Mouse (Mus musculus) forebrain, embryonic 16.5 days (tissue): ENCODE results near the gene Ttc6. TPM values are rescaled to one million over a fixed set of nuclear protein-coding genes. Genes with fewer than 3 reads are reported as not detected.
A peak's percentile ranks its signal among the peaks of the same experiment; 100 is the strongest.

Source experiments
- ATAC-seq: fragments of 200-750 bp; cut with Nextera tagmentation; 2 replicates; pipeline ENCODE4 v1.8.0; 2017; ENCODE audit warnings: mild to moderate bottlenecking, moderate library complexity
- H3K27ac ChIP-seq: fragments of 300-500 bp; sonication (generic); 2 replicates; pipeline ENCODE4 v1.5.1; 2014; ENCODE audit warnings: low read length, control low read depth
- H3K27me3 ChIP-seq: fragments of 300-500 bp; sonication (generic); replicated peaks from 2 replicates; pipeline ENCODE4 v1.6.1; 2014; ENCODE audit warnings: low read length; ENCODE audit not compliant: control insufficient read depth, insufficient read depth
- H3K36me3 ChIP-seq: fragments of 300-500 bp; sonication (generic); 2 replicates; pipeline ENCODE4 v1.6.1; 2014; ENCODE audit not compliant: control insufficient read depth, insufficient read depth
- H3K4me1 ChIP-seq: fragments of 300-500 bp; sonication (generic); replicated peaks from 2 replicates; pipeline ENCODE4 v1.6.1; 2014; ENCODE audit warnings: low read length; ENCODE audit not compliant: control insufficient read depth, insufficient read depth
- H3K4me2 ChIP-seq: fragments of 300-500 bp; sonication (generic); 2 replicates; pipeline ENCODE4 v1.6.1; 2014; ENCODE audit warnings: mild to moderate bottlenecking, low read length, control low read depth
- H3K4me3 ChIP-seq: fragments of 300-500 bp; sonication (generic); replicated peaks from 2 replicates; pipeline ENCODE4 v1.5.1; 2014; ENCODE audit warnings: mild to moderate bottlenecking, low read length, control low read depth
- H3K9ac ChIP-seq: fragments of 300-500 bp; sonication (generic); replicated peaks from 2 replicates; pipeline ENCODE4 v1.6.1; 2014; ENCODE audit warnings: low read depth, low read length, control low read depth
- H3K9me3 ChIP-seq: fragments of 300-500 bp; sonication (generic); 2 replicates; pipeline ENCODE4 v1.6.1; 2016; ENCODE audit warnings: low read length; ENCODE audit not compliant: control insufficient read depth
- WGBS: fragments of 180-500 bp; shearing (Covaris S2); extraction: QIAGEN DNeasy Blood & Tissue Kit; methylation state at CpG from one replicate; pipeline ENCODE4 v1.1.7; 2014; 5-methylcytosine and 5-hydroxymethylcytosine counted together
- polyA plus RNA-seq: library from polyadenylated mRNA; unstranded; fragments of >200 nt; fragmentation: Nextera tagmentation; extraction: Ambion mirVana; gene quantifications from 2 replicates; pipeline ENCODE4 v1.2.1, GENCODE M21; 2015

The Ttc6 gene
- polyA plus RNA-seq, 1 experiment from 2014 or later: 0.18 TPM

- Histone ChIP-seq H3K9ac (no peak overlapping the region), H3K27ac (no peak overlapping the region), H3K9me3 (no peaks in the 10 kb centered on the region), H3K36me3 (no peaks in the 10 kb centered on the region), H3K4me2 (peak overlapping the region; percentile 71), H3K4me3 (peak overlapping the region; percentile 45), H3K27me3 (peaks cover 78% of the 10 kb centered on the region), H3K4me1 (peaks cover 14% of the 10 kb centered on the region)
- ATAC-seq: no peak; the same call in 1 of the 2 replicates
- under 1% methylated on average over 31 of the region's 31 CpGs for WGBS
Observed at GRCm38 (mm10) chr12:57544641-57545370, 19.1 kb upstream of the Ttc6 start.

- no peaks in the 10 kb centered on the region for H3K9me3 ChIP-seq
- H3K9ac ChIP-seq: peak overlapping the region; percentile 41
- H3K36me3 ChIP-seq: no peaks in the 10 kb centered on the region
- H3K27me3 ChIP-seq: peaks cover 84% of the 10 kb centered on the region
- peaks cover 14% of the 10 kb centered on the region for H3K4me1 ChIP-seq
- peak; percentile 43 for ATAC-seq
- under 1% methylated on average over 85 of the region's 106 CpGs for WGBS
- peak overlapping the region; percentile 45 for H3K4me3 ChIP-seq
- no peak overlapping the region for H3K27ac ChIP-seq
- H3K4me2 ChIP-seq: peak overlapping the region; percentile 71
Observed at GRCm38 (mm10) chr12:57545371-57546241, 18.3 kb upstream of the Ttc6 start.

GRCm38 (mm10) chr12:57546415-57547201, 17.3 kb upstream of the Ttc6 start, which contains the start of gene Foxa1:
Gene Foxa1 (minus strand): TSS chr12:57546916.
- WGBS: under 1% methylated on average over 32 of the region's 32 CpGs
- no peak within 1 kb of the TSS for H3K27ac ChIP-seq
- ATAC-seq: no peak

GRCm38 (mm10) chr12:57547890-57548289, 16.0 kb upstream of the Ttc6 start:
- WGBS: 0% methylated on average over 9 of the region's 9 CpGs

More at GRCm38 (mm10) chr12:57546415-57547201, 17.3 kb upstream of the Ttc6 start, which contains the start of gene Foxa1:
- Histone ChIP-seq H3K4me3 (peak within 1 kb of the TSS; percentile 45), H3K27me3 (peaks cover 84% of the 10 kb centered on the region), H3K9me3 (no peaks in the 10 kb centered on the region), H3K36me3 (no peaks in the 10 kb centered on the region), H3K4me1 (peaks cover 14% of the 10 kb centered on the region), H3K4me2 (peak within 1 kb of the TSS; percentile 71), H3K9ac (peak within 1 kb of the TSS; percentile 41)

GRCm38 (mm10) chr12:57548352-57548980, 15.4 kb upstream of the Ttc6 start:
- Histone ChIP-seq H3K9ac (no peak overlapping the region), H3K9me3 (no peaks in the 10 kb centered on the region), H3K27ac (no peak overlapping the region), H3K4me1 (peaks cover 14% of the 10 kb centered on the region), H3K36me3 (no peaks in the 10 kb centered on the region), H3K4me2 (no peak overlapping the region), H3K4me3 (no peak overlapping the region), H3K27me3 (peaks cover 87% of the 10 kb centered on the region)
- no peak for ATAC-seq
- WGBS: under 1% methylated on average over 20 of the region's 20 CpGs

More at GRCm38 (mm10) chr12:57547890-57548289, 16.0 kb upstream of the Ttc6 start:
- H3K4me3 ChIP-seq: no peak overlapping the region
- H3K36me3 ChIP-seq: no peaks in the 10 kb centered on the region
- H3K9ac ChIP-seq: no peak overlapping the region
- no peak overlapping the region for H3K4me2 ChIP-seq
- peaks cover 87% of the 10 kb centered on the region for H3K27me3 ChIP-seq
- H3K27ac ChIP-seq: no peak overlapping the region
- H3K9me3 ChIP-seq: no peaks in the 10 kb centered on the region
- H3K4me1 ChIP-seq: peaks cover 14% of the 10 kb centered on the region
- ATAC-seq: no peak

- under 1% methylated on average over 25 of the region's 25 CpGs for WGBS
- Histone ChIP-seq H3K27me3 (peaks cover 91% of the 10 kb centered on the region), H3K4me2 (no peak overlapping the region), H3K36me3 (no peaks in the 10 kb centered on the region), H3K9me3 (no peaks in the 10 kb centered on the region), H3K9ac (no peak overlapping the region), H3K27ac (no peak overlapping the region), H3K4me1 (peaks cover 14% of the 10 kb centered on the region), H3K4me3 (no peak overlapping the region)
- no peak for ATAC-seq
Observed at GRCm38 (mm10) chr12:57548981-57549666, 14.8 kb upstream of the Ttc6 start.

- Histone ChIP-seq H3K27ac (no peak overlapping the region), H3K9me3 (no peaks in the 10 kb centered on the region), H3K36me3 (no peaks in the 10 kb centered on the region), H3K4me1 (peaks cover 14% of the 10 kb centered on the region), H3K4me3 (no peak overlapping the region), H3K9ac (no peak overlapping the region), H3K4me2 (no peak overlapping the region), H3K27me3 (peaks cover 94% of the 10 kb centered on the region)
- under 1% methylated on average over 15 of the region's 15 CpGs for WGBS
- ATAC-seq: no peak
Observed at GRCm38 (mm10) chr12:57549667-57550160, 14.2 kb upstream of the Ttc6 start.

GRCm38 (mm10) chr12:57550181-57550808, 13.6 kb upstream of the Ttc6 start:
- no peak overlapping the region for H3K4me2 ChIP-seq
- H3K9ac ChIP-seq: no peak overlapping the region
- no peaks in the 10 kb centered on the region for H3K9me3 ChIP-seq
- no peak for ATAC-seq
- H3K27me3 ChIP-seq: peaks cover 93% of the 10 kb centered on the region
- no peak overlapping the region for H3K27ac ChIP-seq
- H3K4me1 ChIP-seq: peaks cover 11% of the 10 kb centered on the region
- no peak overlapping the region for H3K4me3 ChIP-seq
- no peaks in the 10 kb centered on the region for H3K36me3 ChIP-seq
- 2% methylated on average over 31 of the region's 31 CpGs for WGBS
